Mouse (Mus musculus): ENCODE results near the gene Opa1.

DNA sequence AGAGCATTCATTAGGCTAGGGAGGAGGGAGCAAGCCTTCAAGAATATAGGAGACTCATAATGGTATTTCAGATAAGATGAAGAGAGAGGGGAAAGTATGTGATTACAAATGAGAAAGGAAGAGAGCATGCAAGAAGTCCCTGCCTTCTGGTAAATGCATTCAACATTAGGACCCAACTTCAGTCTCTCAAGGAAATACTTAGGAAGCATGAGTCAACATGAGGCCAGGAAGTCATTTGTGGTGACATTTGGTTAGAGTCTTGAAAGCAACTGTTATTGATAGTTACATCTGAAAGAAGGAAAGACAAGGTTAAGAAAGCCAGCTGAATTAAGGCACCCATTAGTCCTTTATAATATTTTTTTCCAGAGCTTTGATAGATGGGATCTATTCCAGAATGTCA is 39.2 kb upstream of the Opa1 start:
- TF ChIP-seq ZNF384 (IDR thresholded peaks at IDR 0.05; ENCODE audit: low read depth, low read length) (no peak), ZC3H11A (IDR thresholded peaks at IDR 0.05; ENCODE audit: borderline replicate concordance, low read depth, low read length) (no peak), CHD2 (IDR thresholded peaks at IDR 0.05; ENCODE audit: low read depth, low read length) (no peak), MAFK (IDR thresholded peaks at IDR 0.05; ENCODE audit: insufficient read depth, low read depth, low read length) (no peak), HCFC1 (IDR thresholded peaks at IDR 0.05; ENCODE audit: borderline replicate concordance, insufficient read depth, low read length) (no peak)
